Mouse (Mus musculus) CH12.LX (cell line): Measurements from ENCODE around the gene Rlf. TPM values are rescaled to one million over a fixed set of nuclear protein-coding genes. Genes with fewer than 3 reads are reported as not detected.

Experiments used
- DNase-seq: peaks from one replicate; pipeline ENCODE4 v3.0.0-alpha.2; 2013; ENCODE audit errors: extremely low read depth
- H3K27ac ChIP-seq: 2 replicates; pipeline ENCODE4 v1.5.1; 2012; ENCODE audit warnings: low read depth, mild to moderate bottlenecking, control low read depth, moderate library complexity; ENCODE audit not compliant: insufficient read depth
- H3K27me3 ChIP-seq: replicated peaks from 2 replicates; pipeline ENCODE3; 2012; ENCODE audit warnings: inconsistent platforms
- H3K36me3 ChIP-seq, 2 experiments: replicated peaks in 1 of 2; 2 replicates each; pipeline versions ENCODE3 to v1.6.1; 2012; ENCODE audit warnings: inconsistent platforms in 1 of 2, low read length in 1 of 2, mild to moderate bottlenecking in 1 of 2, mixed read lengths in 1 of 2, moderate library complexity in 1 of 2; ENCODE audit not compliant: control insufficient read depth in 1 of 2, insufficient read depth in 1 of 2
- H3K4me1 ChIP-seq, 2 experiments: 2 replicates each; pipeline ENCODE4 v1.6.1; 2012; ENCODE audit warnings: inconsistent platforms in 1 of 2, moderate library complexity in 1 of 2; ENCODE audit not compliant: insufficient read depth in 2 of 2, control insufficient read depth in 1 of 2
- H3K4me2 ChIP-seq: 2 replicates; pipeline ENCODE4 v1.6.1; 2012; ENCODE audit warnings: low read depth, mild to moderate bottlenecking, control low read depth; ENCODE audit not compliant: poor library complexity, insufficient read depth, severe bottlenecking
- H3K4me3 ChIP-seq, 3 experiments: fragments of 150-350 bp in 1 of 3; sonication (generic) in 1 of 3; replicated peaks in 1 of 3; 2 replicates each; pipeline versions ENCODE3 to v1.5.1; 2011 to 2012; ENCODE audit warnings: low read depth in 2 of 3, low read length in 2 of 3, mild to moderate bottlenecking in 2 of 3, moderate library complexity in 2 of 3, control low read depth in 1 of 3, improper control_type of control experiment in 1 of 3, inconsistent platforms in 1 of 3, mixed read lengths in 1 of 3; ENCODE audit not compliant: poor library complexity in 1 of 3
- H3K79me2 ChIP-seq: replicated peaks from 2 replicates; pipeline ENCODE4 v1.6.1; 2012; ENCODE audit warnings: mild to moderate bottlenecking, moderate library complexity; ENCODE audit not compliant: control insufficient read depth, poor library complexity, insufficient read depth, severe bottlenecking; ENCODE audit errors: extremely low read depth
- H3K9ac ChIP-seq: 2 replicates; pipeline ENCODE4 v1.6.1; 2012; ENCODE audit warnings: low read depth, mild to moderate bottlenecking, control low read depth, moderate library complexity; ENCODE audit not compliant: insufficient read depth
- H3K9me3 ChIP-seq: replicated peaks from 2 replicates; pipeline ENCODE3; 2012; ENCODE audit warnings: low read length, inconsistent platforms, mixed read lengths
- CHD1 ChIP-seq: IDR thresholded peaks from 2 replicates; pipeline ENCODE4 v1.6.1; 2012; ENCODE audit warnings: low read depth, low read length, improper control_type of control experiment, inconsistent platforms
- CHD2 ChIP-seq: IDR thresholded peaks from 2 replicates; pipeline ENCODE4 v1.6.1; 2011; ENCODE audit warnings: low read length, improper control_type of control experiment
- CTCF ChIP-seq, 2 experiments: IDR thresholded peaks in 1 of 2; conservative IDR thresholded peaks in 1 of 2; 2 replicates each; pipeline ENCODE4 v1.5.1; 2011 to 2012; ENCODE audit warnings: low read depth in 2 of 2, low read length in 2 of 2, improper control_type of control experiment in 1 of 2, inconsistent platforms in 1 of 2, mild to moderate bottlenecking in 1 of 2, moderate library complexity in 1 of 2
- E2F4 ChIP-seq: IDR thresholded peaks from 2 replicates; pipeline ENCODE4 v1.6.1; 2011; ENCODE audit warnings: low read depth, low read length, improper control_type of control experiment; ENCODE audit not compliant: insufficient replicate concordance
- ELF1 ChIP-seq: IDR thresholded peaks from 2 replicates; pipeline ENCODE4 v1.6.1; 2014; ENCODE audit warnings: low read depth, mild to moderate bottlenecking, inconsistent platforms, low read length, improper control_type of control experiment
- EP300 ChIP-seq: IDR thresholded peaks from 2 replicates; pipeline ENCODE4 v1.6.1; 2011; ENCODE audit warnings: low read length, improper control_type of control experiment
- ETS1 ChIP-seq: conservative IDR thresholded peaks from 2 replicates; pipeline ENCODE4 v1.6.1; 2012; ENCODE audit warnings: low read depth, mild to moderate bottlenecking, inconsistent platforms, low read length, improper control_type of control experiment, moderate library complexity
- GABPA ChIP-seq: IDR thresholded peaks from 2 replicates; pipeline ENCODE4 v1.6.1; 2012; ENCODE audit warnings: low read depth, low read length, improper control_type of control experiment, inconsistent platforms; ENCODE audit not compliant: insufficient replicate concordance
- IRF4 ChIP-seq: IDR thresholded peaks from 2 replicates; pipeline ENCODE4 v1.6.1; 2014; ENCODE audit warnings: low read depth, mild to moderate bottlenecking, inconsistent platforms, low read length, improper control_type of control experiment
- KAT2A ChIP-seq: IDR thresholded peaks from 2 replicates; pipeline ENCODE4 v1.6.1; 2012; ENCODE audit warnings: low read length, improper control_type of control experiment, inconsistent platforms; ENCODE audit not compliant: insufficient replicate concordance
- MAZ ChIP-seq: IDR thresholded peaks from 2 replicates; pipeline ENCODE4 v1.6.1; 2012; ENCODE audit warnings: low read depth, mild to moderate bottlenecking, inconsistent platforms, low read length, improper control_type of control experiment, moderate library complexity
- MXI1 ChIP-seq: IDR thresholded peaks from 2 replicates; pipeline ENCODE4 v1.6.1; 2011; ENCODE audit warnings: mild to moderate bottlenecking, low read depth, low read length, improper control_type of control experiment
- NRF1 ChIP-seq: IDR thresholded peaks from 2 replicates; pipeline ENCODE4 v1.6.1; 2014; ENCODE audit warnings: low read depth, mild to moderate bottlenecking, inconsistent platforms, low read length, improper control_type of control experiment, moderate library complexity
- POLR2A ChIP-seq: IDR thresholded peaks from 2 replicates; pipeline ENCODE4 v1.6.1; 2011; ENCODE audit warnings: low read depth, mild to moderate bottlenecking, improper control_type of control experiment, low read length
- RAD21 ChIP-seq: IDR thresholded peaks from 2 replicates; pipeline ENCODE4 v1.6.1; 2011; ENCODE audit warnings: low read depth, mild to moderate bottlenecking, low read length, improper control_type of control experiment, moderate library complexity
- RCOR1 ChIP-seq: conservative IDR thresholded peaks from 2 replicates; pipeline ENCODE4 v1.6.1; 2012; ENCODE audit warnings: low read depth, mild to moderate bottlenecking, inconsistent platforms, low read length, improper control_type of control experiment
- SMC3 ChIP-seq: IDR thresholded peaks from 2 replicates; pipeline ENCODE4 v1.6.1; 2011; ENCODE audit warnings: low read depth, low read length, improper control_type of control experiment
- TBP ChIP-seq: conservative IDR thresholded peaks from 2 replicates; pipeline ENCODE4 v1.6.1; 2011; ENCODE audit warnings: low read depth, low read length, improper control_type of control experiment
- TCF12 ChIP-seq: IDR thresholded peaks from 2 replicates; pipeline ENCODE4 v1.6.1; 2014; ENCODE audit warnings: low read depth, mild to moderate bottlenecking, inconsistent platforms, low read length, improper control_type of control experiment
- USF1 ChIP-seq: IDR thresholded peaks from 2 replicates; pipeline ENCODE4 v1.6.1; 2014; ENCODE audit warnings: low read depth, mild to moderate bottlenecking, inconsistent platforms, low read length, improper control_type of control experiment
- USF2 ChIP-seq: conservative IDR thresholded peaks from 2 replicates; pipeline ENCODE4 v1.6.1; 2011; ENCODE audit warnings: low read depth, low read length, improper control_type of control experiment
- ZC3H11A ChIP-seq: IDR thresholded peaks from 2 replicates; pipeline ENCODE4 v1.6.1; 2012; ENCODE audit warnings: low read depth, mild to moderate bottlenecking, inconsistent platforms, low read length, improper control_type of control experiment
- ZNF384 ChIP-seq: IDR thresholded peaks from 2 replicates; pipeline ENCODE4 v1.6.1; 2012; ENCODE audit warnings: low read depth, low read length, improper control_type of control experiment, inconsistent platforms
- dilution Hi-C: fragments of 300-500 bp; cut with MboI; formaldehyde crosslinking; loops from 2 replicates; pipeline ENCODE4 v1.14.3; 2020; ENCODE audit warnings: low sequenced_read_pairs; ENCODE audit not compliant: extremely low pct_unique_long_range_greater_than_20kb, extremely low pct_ligation_motif_present
- in situ Hi-C: fragments of 300-500 bp; cut with MboI; formaldehyde crosslinking; loops from 3 replicates; pipeline ENCODE4 v1.14.3; 2019; ENCODE audit warnings: low sequenced_read_pairs, low pct_ligation_motif_present, low pct_unique_long_range_greater_than_20kb, mixed read lengths
- polyA plus RNA-seq: library from polyadenylated mRNA; unstranded; fragments of >175 nt; gene quantifications from 2 replicates; pipeline ENCODE4 v1.2.1, GENCODE M21; 2012; ENCODE audit warnings: low read depth; ENCODE audit not compliant: insufficient read length
- total RNA-seq, 2 experiments: library from RNA; depleted of rRNA; stranded (reverse); fragments of 300-350 nt in 1 of 2; fragments of >200 nt in 1 of 2; gene quantifications; 2 replicates each; pipeline ENCODE4 v1.2.3; 2012 to 2014

Gene Rlf
- total and polyA plus RNA-seq, 3 experiments: 9.4 to 25.5 (median 17.4) TPM

GRCm38 (mm10) chr4:121223136-121223535, 8.3 kb upstream of the Rlf start:
- no peaks in the 10 kb centered on the region for H3K79me2 ChIP-seq
- dilution Hi-C loops: no loop called here
- H3K9me3 ChIP-seq: peaks cover 8% of the 10 kb centered on the region
- no peak overlapping the region for H3K4me3 ChIP-seq
- no peak overlapping the region for H3K4me2 ChIP-seq
- in situ Hi-C loops: loop anchor here (10.0 kb wide), 3 partner anchors 158 to 238 kb away; partner anchors contain the start of gene Col9a2
- no peak overlapping the region for H3K27ac ChIP-seq
- TF ChIP-seq ZC3H11A (no peak), SMC3 (no peak), RCOR1 (no peak), GABPA (no peak), POLR2A (no peak), CHD2 (no peak), KAT2A (no peak), MAZ (no peak), MXI1 (no peak), TBP (no peak), RAD21 (no peak), CTCF (conservative IDR thresholded peaks at IDR 0.05 in 1 of 2, IDR thresholded peaks at IDR 0.05 in 1 of 2; ENCODE audit: low read depth in 2 of 2, low read length in 2 of 2) (no peak), ETS1 (no peak), ZNF384 (no peak)
- H3K9ac ChIP-seq: no peak overlapping the region
- no peaks in the 10 kb centered on the region for H3K36me3 ChIP-seq
- no peaks in the 10 kb centered on the region for H3K4me1 ChIP-seq
- no peak for DNase-seq
- peaks cover 39% of the 10 kb centered on the region for H3K27me3 ChIP-seq

- Histone ChIP-seq H3K4me1 (peaks cover 8 to 23% of the 10 kb centered on the region in 2 experiments), H3K36me3 (peaks cover 0 to 7% of the 10 kb centered on the region in 2 experiments), H3K79me2 (peaks cover 34% of the 10 kb centered on the region), H3K27me3 (peaks cover 27% of the 10 kb centered on the region), H3K9ac (no peak overlapping the region), H3K27ac (no peak overlapping the region), H3K4me3 (no peak overlapping the region), H3K9me3 (no peaks in the 10 kb centered on the region), H3K4me2 (no peak overlapping the region)
- TF ChIP-seq USF2: no peak
- no peak for TF ChIP-seq TBP
- no peak for TF ChIP-seq IRF4
- TF ChIP-seq RCOR1: no peak
- TF ChIP-seq CHD1: no peak
- no peak for TF ChIP-seq NRF1
- TF ChIP-seq EP300: no peak
- no peak for TF ChIP-seq TCF12
- TF ChIP-seq GABPA: no peak
- no peak for TF ChIP-seq E2F4
- no peak for TF ChIP-seq USF1
- TF ChIP-seq ELF1: no peak
- no peak for TF ChIP-seq ETS1
- TF ChIP-seq POLR2A: no peak
- TF ChIP-seq MAZ: no peak
- no peak for TF ChIP-seq CHD2
- dilution Hi-C loops: no loop called here
- DNase-seq: no peak
- in situ Hi-C loops: no loop called here
Measured at GRCm38 (mm10) chr4:121216216-121216615, 1.3 kb upstream of the Rlf start.
